Mouse (Mus musculus): ENCODE measurements around the gene Mau2. TPM values are rescaled to one million over a fixed set of nuclear protein-coding genes. Genes with fewer than 3 reads are reported as not detected.

The Mau2 gene
- polyA plus RNA-seq, 1 experiment from 2014 or later = 53.8 TPM

DNA sequence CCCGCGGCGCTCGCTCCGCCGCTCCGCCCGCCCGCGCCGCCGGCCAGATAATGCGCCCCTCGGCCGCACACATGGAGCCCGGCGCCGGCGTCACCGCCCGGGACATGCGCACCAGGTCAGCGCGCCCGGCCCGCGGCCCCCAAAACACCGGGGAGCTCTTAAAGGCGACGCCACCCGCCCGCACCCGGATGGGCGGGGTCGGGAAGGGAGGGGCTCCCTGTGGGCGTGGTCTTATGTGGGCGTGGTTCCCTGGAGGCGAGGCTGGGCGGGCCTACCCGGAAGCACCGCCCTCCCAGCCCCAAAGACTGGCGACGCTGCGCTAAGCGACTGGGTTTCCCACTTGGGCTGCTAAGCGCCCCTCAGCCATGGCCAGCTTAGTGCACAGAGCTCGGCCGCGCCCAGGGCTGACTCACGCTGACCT is 68.3 kb downstream of the Mau2 start:
- Histone ChIP-seq H3K4me2 (ENCODE audit: low read depth, low read length, severe bottlenecking) (peak overlapping the region; percentile 68), H3K27ac (ENCODE audit: low read depth, low read length) (peak overlapping the region; percentile 76; the same call in 1 of the 2 replicates), H3K4me3 (ENCODE audit: low read depth, low read length) (peak overlapping the region; percentile 95), H3K9me3 (ENCODE audit: control insufficient read depth, low read length) (no peaks in the 10 kb centered on the region), H3K36me3 (ENCODE audit: control insufficient read depth, insufficient read depth, low read length) (no peaks in the 10 kb centered on the region), H3K9ac (ENCODE audit: low read length) (peak overlapping the region; percentile 92), H3K4me1 (replicated peaks; ENCODE audit: control insufficient read depth, insufficient read depth, low read length) (no peaks in the 10 kb centered on the region; the same call in none of the 2 replicates), H3K27me3 (ENCODE audit: control insufficient read depth, insufficient read depth, low read length) (no peaks in the 10 kb centered on the region)
- 1% methylated on average over 49 of the region's 50 CpGs for WGBS
- DNase-seq (ENCODE audit: low spot score) (peak; percentile 97), ATAC-seq (replicated peaks; ENCODE audit: low FRiP score) (peak; percentile 94)

DNA sequence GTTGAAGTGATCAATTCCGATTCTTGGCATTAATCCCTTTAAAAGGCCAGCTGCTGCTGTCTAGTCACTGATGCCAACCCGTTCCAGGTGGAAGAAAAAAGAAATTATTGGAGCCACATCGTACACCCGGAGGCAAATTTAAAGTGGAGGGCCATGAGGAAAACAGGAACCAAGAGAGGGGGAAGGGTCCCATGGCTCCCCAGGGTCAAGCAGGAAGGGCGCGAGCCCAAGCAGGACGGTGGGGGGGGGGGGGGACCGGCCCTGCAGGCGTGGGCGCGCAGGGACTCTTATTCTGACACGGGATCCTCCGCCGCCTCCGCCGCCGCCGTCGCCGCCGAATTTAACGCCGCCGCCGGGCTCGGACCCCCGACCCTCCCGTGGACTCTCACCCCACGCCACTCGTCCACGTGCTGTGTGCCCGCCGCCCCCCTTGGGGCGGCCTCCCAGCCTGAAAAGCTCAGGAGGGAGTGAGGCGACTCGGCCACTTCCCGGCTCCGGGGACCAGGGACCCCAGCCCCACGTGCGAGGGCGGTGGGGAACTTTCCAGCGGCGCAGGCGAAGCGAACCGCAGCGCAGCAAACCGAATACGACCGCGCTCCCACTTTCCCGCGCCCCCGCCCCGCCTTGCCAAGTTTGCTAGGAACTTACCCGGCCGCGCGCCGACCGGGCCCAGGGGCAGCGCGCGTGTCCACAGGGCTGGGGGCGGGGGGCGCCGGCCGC is 68.9 kb downstream of the Mau2 start:
- Histone ChIP-seq H3K9me3 (ENCODE audit: control insufficient read depth, low read length) (no peaks in the 10 kb centered on the region), H3K4me2 (ENCODE audit: low read depth, low read length, severe bottlenecking) (peak overlapping the region; percentile 68), H3K4me3 (ENCODE audit: low read depth, low read length) (peak overlapping the region; percentile 95), H3K36me3 (ENCODE audit: control insufficient read depth, insufficient read depth, low read length) (no peaks in the 10 kb centered on the region), H3K9ac (ENCODE audit: low read length) (peak overlapping the region; percentile 92), H3K4me1 (replicated peaks; ENCODE audit: control insufficient read depth, insufficient read depth, low read length) (no peaks in the 10 kb centered on the region; the same call in none of the 2 replicates), H3K27me3 (ENCODE audit: control insufficient read depth, insufficient read depth, low read length) (no peaks in the 10 kb centered on the region), H3K27ac (ENCODE audit: low read depth, low read length) (peak overlapping the region; percentile 76)
- ATAC-seq (replicated peaks; ENCODE audit: low FRiP score) = peak; percentile 42
- WGBS = under 1% methylated on average over 51 of the region's 68 CpGs
- DNase-seq (ENCODE audit: low spot score) = peak; percentile 84

DNA sequence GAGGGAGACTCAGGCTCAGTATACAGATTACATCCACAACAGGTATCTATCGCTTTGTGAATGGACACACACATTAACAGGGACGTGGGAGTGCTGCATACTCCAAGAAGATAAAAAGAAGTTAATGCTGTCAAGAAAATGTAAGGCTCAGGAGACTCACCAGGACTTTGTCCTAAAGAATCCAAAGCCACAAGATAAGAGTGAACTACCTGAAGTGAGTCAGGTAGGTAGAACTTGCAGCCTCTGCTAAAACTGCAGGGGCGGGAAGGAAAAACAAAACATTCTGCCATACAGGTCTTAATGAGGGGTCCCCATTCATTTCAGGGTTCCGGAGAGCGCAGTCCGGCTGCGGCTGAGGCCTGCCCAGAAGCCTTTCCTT is 69.5 kb downstream of the Mau2 start:
- H3K4me1 ChIP-seq (replicated peaks; ENCODE audit: control insufficient read depth, insufficient read depth, low read length) = no peaks in the 10 kb centered on the region; the same call in none of the 2 replicates
- peak overlapping the region; percentile 95 for H3K4me3 ChIP-seq (ENCODE audit: low read depth, low read length)
- no peaks in the 10 kb centered on the region for H3K27me3 ChIP-seq (ENCODE audit: control insufficient read depth, insufficient read depth, low read length)
- ATAC-seq (replicated peaks; ENCODE audit: low FRiP score) (no peak), DNase-seq (ENCODE audit: low spot score) (no peak)
- H3K36me3 ChIP-seq (ENCODE audit: control insufficient read depth, insufficient read depth, low read length) = no peaks in the 10 kb centered on the region
- peak overlapping the region; percentile 68 for H3K4me2 ChIP-seq (ENCODE audit: low read depth, low read length, severe bottlenecking)
- H3K9ac ChIP-seq (ENCODE audit: low read length) = peak overlapping the region; percentile 92
- WGBS = 12% methylated on average over 7 of the region's 7 CpGs
- H3K9me3 ChIP-seq (ENCODE audit: control insufficient read depth, low read length) = no peaks in the 10 kb centered on the region
- no peak overlapping the region for H3K27ac ChIP-seq (ENCODE audit: low read depth, low read length)

DNA sequence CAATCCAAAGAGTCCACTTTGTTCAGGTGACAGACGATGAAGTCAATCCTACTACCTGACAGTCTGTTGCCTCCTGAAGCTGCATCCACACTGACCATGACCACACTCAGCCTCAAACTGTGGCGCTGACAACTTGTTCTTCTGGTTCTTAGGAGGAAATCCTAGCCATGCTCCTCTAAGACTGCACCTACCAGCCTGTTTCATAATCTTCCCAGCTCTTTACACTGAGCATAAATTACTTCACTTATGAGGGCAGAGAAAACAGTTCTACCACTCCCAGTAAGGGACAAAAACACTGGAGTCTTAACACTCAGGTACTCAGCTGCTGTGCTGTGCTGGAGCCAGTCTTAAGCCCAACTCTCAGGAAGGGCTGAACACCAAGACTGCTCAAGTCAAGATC is 71.7 kb downstream of the Mau2 start:
- no peak for DNase-seq (ENCODE audit: low spot score)
- 89% methylated on average over 2 of the region's 2 CpGs for WGBS
- Histone ChIP-seq H3K27me3 (ENCODE audit: control insufficient read depth, insufficient read depth, low read length) (no peaks in the 10 kb centered on the region), H3K4me2 (ENCODE audit: low read depth, low read length, severe bottlenecking) (no peak overlapping the region), H3K36me3 (ENCODE audit: control insufficient read depth, insufficient read depth, low read length) (no peaks in the 10 kb centered on the region), H3K4me3 (ENCODE audit: low read depth, low read length) (no peak overlapping the region), H3K9ac (ENCODE audit: low read length) (no peak overlapping the region), H3K4me1 (replicated peaks; ENCODE audit: control insufficient read depth, insufficient read depth, low read length) (no peaks in the 10 kb centered on the region; the same call in none of the 2 replicates), H3K9me3 (ENCODE audit: control insufficient read depth, low read length) (no peaks in the 10 kb centered on the region), H3K27ac (ENCODE audit: low read depth, low read length) (no peak overlapping the region)
- ATAC-seq (replicated peaks; ENCODE audit: low FRiP score) = no peak

DNA sequence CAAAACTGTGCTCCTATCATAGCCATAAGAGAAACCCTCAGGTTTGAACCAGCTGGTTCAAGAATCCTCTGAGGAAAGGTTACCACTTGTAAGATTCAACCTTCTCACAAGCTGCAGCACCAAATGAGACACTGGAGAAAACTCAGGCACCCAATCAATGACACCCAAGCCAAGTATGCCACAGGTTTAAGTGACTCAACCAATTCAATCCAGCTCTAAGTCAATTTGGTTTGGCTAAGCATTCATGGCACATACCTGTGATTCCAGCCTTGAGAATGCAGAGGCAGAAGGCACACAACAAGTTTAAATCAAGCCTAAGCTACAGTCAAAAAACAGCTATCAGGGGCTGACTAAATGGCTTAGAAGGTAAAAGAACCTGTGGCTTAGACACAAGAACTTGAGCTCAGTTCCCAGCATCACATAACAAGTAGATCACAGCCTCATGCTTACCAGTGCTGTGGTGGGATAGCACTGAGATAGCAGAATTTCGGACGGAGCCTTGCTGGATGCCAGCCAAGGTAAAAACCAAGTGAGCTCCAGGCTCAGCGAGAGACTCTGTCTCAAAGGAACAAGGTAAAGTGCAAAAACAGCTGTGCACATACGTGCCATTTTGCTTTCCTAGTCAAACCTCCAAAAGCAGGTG is 75.1 kb downstream of the Mau2 start:
- Histone ChIP-seq H3K9ac (ENCODE audit: low read length) (no peak overlapping the region), H3K27ac (ENCODE audit: low read depth, low read length) (no peak overlapping the region), H3K27me3 (ENCODE audit: control insufficient read depth, insufficient read depth, low read length) (no peaks in the 10 kb centered on the region), H3K4me2 (ENCODE audit: low read depth, low read length, severe bottlenecking) (no peak overlapping the region), H3K9me3 (ENCODE audit: control insufficient read depth, low read length) (no peaks in the 10 kb centered on the region), H3K36me3 (ENCODE audit: control insufficient read depth, insufficient read depth, low read length) (no peaks in the 10 kb centered on the region), H3K4me3 (ENCODE audit: low read depth, low read length) (no peak overlapping the region), H3K4me1 (replicated peaks; ENCODE audit: control insufficient read depth, insufficient read depth, low read length) (no peaks in the 10 kb centered on the region; the same call in none of the 2 replicates)
- DNase-seq (ENCODE audit: low spot score) (no peak), ATAC-seq (replicated peaks; ENCODE audit: low FRiP score) (no peak)
- WGBS = 89% methylated on average over 4 of the region's 4 CpGs

Other genes with a start within 250 kb of the Mau2 start
- 9.9 and 11.0 TPM in 2 replicates for gene Gmip, start 234.1 kb downstream of the Mau2 start, polyA plus RNA-seq (2014; fragmentation: Nextera tagmentation; extraction: Ambion mirVana)
- 1.1 and 1.3 TPM in 2 replicates for gene Lpar2, start 220.3 kb downstream of the Mau2 start, polyA plus RNA-seq (2014; fragmentation: Nextera tagmentation; extraction: Ambion mirVana)
- 48.7 and 50.3 TPM in 2 replicates for gene Pbx4, start 210.2 kb downstream of the Mau2 start, polyA plus RNA-seq (2014; fragmentation: Nextera tagmentation; extraction: Ambion mirVana)
- 0.20 and 0.35 TPM in 2 replicates for gene Cilp2, start 155.0 kb downstream of the Mau2 start, polyA plus RNA-seq (2014; fragmentation: Nextera tagmentation; extraction: Ambion mirVana)
- gene Tssk6, start 140.6 kb downstream of the Mau2 start, polyA plus RNA-seq (2014; fragmentation: Nextera tagmentation; extraction: Ambion mirVana) = 5.2 and 6.0 TPM in 2 replicates
- gene Ndufa13, start 140.2 kb downstream of the Mau2 start, polyA plus RNA-seq (2014; fragmentation: Nextera tagmentation; extraction: Ambion mirVana) = 153 and 155 TPM in 2 replicates
- gene Yjefn3, start 140.0 kb downstream of the Mau2 start, polyA plus RNA-seq (2014; fragmentation: Nextera tagmentation; extraction: Ambion mirVana) = 4.0 and 4.4 TPM in 2 replicates
- 81.7 and 88.6 TPM in 2 replicates for gene Gatad2a, start 46.4 kb downstream of the Mau2 start, polyA plus RNA-seq (2014; fragmentation: Nextera tagmentation; extraction: Ambion mirVana)
- 44.6 and 45.4 TPM in 2 replicates for gene Sugp1, start 79 bp upstream of the Mau2 start, polyA plus RNA-seq (2014; fragmentation: Nextera tagmentation; extraction: Ambion mirVana)
- gene Tm6sf2, start 30.2 kb upstream of the Mau2 start, polyA plus RNA-seq (2014; fragmentation: Nextera tagmentation; extraction: Ambion mirVana) = 0.76 and 1.3 TPM in 2 replicates
- gene Hapln4, start 40.7 kb upstream of the Mau2 start, polyA plus RNA-seq (2014; fragmentation: Nextera tagmentation; extraction: Ambion mirVana) = 0.05 TPM in 1 of 2 replicates, not detected in the other
- gene Ncan, start 78.1 kb upstream of the Mau2 start, polyA plus RNA-seq (2014; fragmentation: Nextera tagmentation; extraction: Ambion mirVana) = 51.5 and 60.4 TPM in 2 replicates
- 20.7 and 23.9 TPM in 2 replicates for gene Nr2c2ap, start 88.6 kb upstream of the Mau2 start, polyA plus RNA-seq (2014; fragmentation: Nextera tagmentation; extraction: Ambion mirVana)
- 15.2 and 17.6 TPM in 2 replicates for gene Rfxank, start 96.4 kb upstream of the Mau2 start, polyA plus RNA-seq (2014; fragmentation: Nextera tagmentation; extraction: Ambion mirVana)
- 40.5 and 41.9 TPM in 2 replicates for gene Borcs8, start 96.8 kb upstream of the Mau2 start, polyA plus RNA-seq (2014; fragmentation: Nextera tagmentation; extraction: Ambion mirVana)
- gene Mef2b, start 97.0 kb upstream of the Mau2 start, polyA plus RNA-seq (2014; fragmentation: Nextera tagmentation; extraction: Ambion mirVana) = 0.67 and 1.1 TPM in 2 replicates
- gene Tmem161a, start 129.6 kb upstream of the Mau2 start, polyA plus RNA-seq (2014; fragmentation: Nextera tagmentation; extraction: Ambion mirVana) = 42.5 and 45.1 TPM in 2 replicates
- gene Slc25a42, start 169.6 kb upstream of the Mau2 start, polyA plus RNA-seq (2014; fragmentation: Nextera tagmentation; extraction: Ambion mirVana) = 1.9 and 2.5 TPM in 2 replicates
- gene Sugp2, start 191.5 kb upstream of the Mau2 start, polyA plus RNA-seq (2014; fragmentation: Nextera tagmentation; extraction: Ambion mirVana) = 60.4 and 74.7 TPM in 2 replicates
- gene Armc6, start 191.7 kb upstream of the Mau2 start, polyA plus RNA-seq (2014; fragmentation: Nextera tagmentation; extraction: Ambion mirVana) = 31.2 and 35.7 TPM in 2 replicates
- 87.6 and 91.4 TPM in 2 replicates for gene Homer3, start 240.1 kb upstream of the Mau2 start, polyA plus RNA-seq (2014; fragmentation: Nextera tagmentation; extraction: Ambion mirVana)

Measured in forebrain, embryonic 11.5 days (tissue).